Mouse (Mus musculus) right cerebral cortex, postnatal 36 days (tissue): ENCODE measurements around the gene Taok1.

Experiments used
- DNase-seq, 2 experiments: peaks; one replicate each; pipeline ENCODE4 v3.0.0; 2022; ENCODE audit warnings: low spot score in 2 of 2, mixed read lengths in 1 of 2

Gene Taok1

DNA sequence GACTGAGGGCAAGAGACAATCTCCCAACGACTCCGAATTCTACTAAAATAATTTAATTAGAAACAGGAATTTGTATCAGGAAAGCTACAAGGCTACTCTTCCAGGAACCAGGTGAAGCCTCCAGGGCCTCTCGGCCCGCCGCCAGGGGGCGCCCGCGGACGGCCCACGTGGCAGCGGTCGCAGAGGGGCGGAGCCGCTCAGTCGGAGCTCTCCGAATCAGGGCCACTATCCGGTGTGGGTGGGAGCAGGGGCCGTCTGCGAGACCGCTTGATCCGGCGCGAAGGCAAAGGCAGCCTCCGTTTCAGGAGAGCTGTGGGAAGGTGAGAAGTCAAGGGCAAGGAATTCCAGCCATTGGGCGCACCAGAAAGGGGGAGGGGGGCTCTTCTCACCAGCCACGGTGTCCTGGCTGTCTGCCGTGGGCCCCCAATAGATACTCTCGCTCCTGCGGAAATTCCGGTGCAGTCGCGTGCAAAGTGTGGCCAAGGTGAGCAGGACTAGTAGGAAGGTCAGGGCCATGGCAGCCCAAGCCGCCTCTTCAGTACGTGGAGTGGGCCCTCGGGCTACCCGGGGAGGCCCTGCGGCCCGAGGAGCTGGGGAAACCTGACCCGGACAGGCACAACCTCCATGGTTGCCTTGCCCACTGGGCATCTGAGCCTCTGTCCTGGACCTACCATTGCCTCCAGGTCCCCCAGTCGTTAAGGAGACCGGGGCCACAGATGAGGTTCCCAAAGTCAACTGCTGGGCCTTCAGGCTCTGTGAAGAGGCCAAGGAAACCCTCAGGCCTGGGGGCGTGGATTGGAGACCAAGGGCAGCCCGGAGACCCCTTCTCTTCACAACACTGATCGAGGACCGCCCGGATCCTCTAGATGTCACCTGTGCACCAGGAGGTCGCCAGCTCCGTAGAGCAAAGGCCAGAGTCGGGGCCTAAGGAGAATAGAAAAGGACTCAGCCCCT lies 99.3 kb downstream of the Taok1 start:
- peak; percentile 75 to 79 for DNase-seq

DNA sequence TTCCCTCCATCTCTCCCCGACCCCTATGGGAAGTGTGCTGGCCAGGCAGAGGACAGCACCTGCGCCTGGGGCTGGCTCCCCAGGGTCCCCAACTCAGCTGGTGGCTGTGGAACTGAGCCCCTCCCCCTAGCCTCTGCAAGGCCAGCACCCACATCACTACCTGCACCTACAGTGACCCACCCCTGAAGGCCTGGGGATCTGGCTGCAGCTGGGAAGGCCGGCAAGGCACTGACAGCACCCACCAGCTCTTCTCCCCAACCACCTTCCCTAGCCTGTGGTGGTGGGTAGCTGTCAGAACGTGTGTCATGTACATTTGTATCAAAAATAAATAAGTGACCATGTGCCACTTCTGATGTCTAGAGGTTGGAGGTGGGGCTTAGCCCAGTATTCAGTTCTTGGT lies 100.2 kb downstream of the Taok1 start:
- DNase-seq: no peak

DNA sequence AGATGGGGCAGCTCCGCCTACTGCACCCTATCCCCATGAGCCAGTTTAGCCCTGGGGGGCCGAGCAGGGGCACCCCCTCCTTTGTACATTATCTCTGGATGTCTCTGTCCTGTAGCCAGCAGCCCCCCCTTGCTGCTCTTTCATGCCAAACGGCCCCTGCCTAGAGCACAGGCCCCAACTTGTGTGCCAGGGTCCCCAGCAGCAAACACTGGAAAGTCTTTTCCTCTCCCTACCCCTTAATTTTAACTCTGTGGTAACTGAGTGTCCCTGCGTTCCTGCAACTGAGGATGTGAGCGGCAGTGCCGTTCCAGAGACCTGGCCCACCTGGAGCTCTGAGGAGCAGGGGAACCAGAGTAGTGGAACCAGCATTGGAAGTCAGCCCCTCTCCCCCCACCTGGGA lies 100.7 kb downstream of the Taok1 start:
- DNase-seq: no peak

DNA sequence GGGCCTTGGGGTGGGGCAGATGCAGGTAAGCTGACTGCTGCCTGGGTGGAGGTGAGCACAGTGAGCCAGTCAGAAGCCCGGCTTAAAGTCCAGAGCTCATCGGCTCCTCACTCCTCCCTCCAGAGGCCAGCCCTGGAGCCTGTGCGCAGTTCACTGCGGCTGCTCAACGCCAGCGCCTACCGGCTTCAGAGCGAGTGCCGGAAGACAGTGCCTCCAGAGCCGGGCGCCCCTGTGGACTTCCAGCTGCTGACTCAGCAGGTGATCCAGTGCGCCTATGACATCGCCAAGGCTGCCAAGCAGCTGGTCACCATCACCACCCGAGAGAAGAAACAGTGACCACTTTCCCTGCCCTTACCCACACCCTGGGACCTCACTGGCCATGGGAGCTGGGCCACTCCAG lies 101.3 kb downstream of the Taok1 start:
- DNase-seq: no peak

GRCm38 (mm10) chr11:77505291-77505980 lies 102.2 kb downstream of the Taok1 start:
- DNase-seq: no peak

GRCm38 (mm10) chr11:77504377-77504776 lies 103.2 kb downstream of the Taok1 start:
- DNase-seq: no peak

GRCm38 (mm10) chr11:77503511-77503910 lies 104.1 kb downstream of the Taok1 start:
- no peak for DNase-seq

GRCm38 (mm10) chr11:77502481-77502880 lies 105.1 kb downstream of the Taok1 start:
- DNase-seq: no peak

DNA sequence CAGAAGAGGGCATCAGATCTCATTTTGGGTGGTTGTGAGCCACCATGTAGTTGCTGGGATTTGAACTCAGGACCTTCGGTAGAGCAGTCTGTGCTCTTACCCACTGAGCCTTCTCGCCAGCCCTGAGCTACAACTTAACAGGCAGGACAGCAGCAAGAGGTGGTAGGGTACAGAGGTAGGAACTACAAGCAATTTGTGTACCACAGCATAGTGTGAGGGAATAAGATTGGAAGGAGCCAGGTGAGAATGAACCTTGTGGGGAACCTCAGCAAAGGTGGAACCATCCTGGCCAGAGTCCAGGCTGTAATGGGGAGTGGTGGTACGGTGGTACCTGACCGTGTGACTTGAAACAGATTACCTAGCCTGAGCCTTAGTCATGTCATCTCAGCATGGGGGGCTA lies 105.6 kb downstream of the Taok1 start:
- no peak for DNase-seq

GRCm38 (mm10) chr11:77501392-77501791 lies 106.2 kb downstream of the Taok1 start:
- DNase-seq: peak in 1 of 2 experiments; percentile 65

- DNase-seq: no peak
Measured at GRCm38 (mm10) chr11:77500361-77501325, 107.0 kb downstream of the Taok1 start.

DNA sequence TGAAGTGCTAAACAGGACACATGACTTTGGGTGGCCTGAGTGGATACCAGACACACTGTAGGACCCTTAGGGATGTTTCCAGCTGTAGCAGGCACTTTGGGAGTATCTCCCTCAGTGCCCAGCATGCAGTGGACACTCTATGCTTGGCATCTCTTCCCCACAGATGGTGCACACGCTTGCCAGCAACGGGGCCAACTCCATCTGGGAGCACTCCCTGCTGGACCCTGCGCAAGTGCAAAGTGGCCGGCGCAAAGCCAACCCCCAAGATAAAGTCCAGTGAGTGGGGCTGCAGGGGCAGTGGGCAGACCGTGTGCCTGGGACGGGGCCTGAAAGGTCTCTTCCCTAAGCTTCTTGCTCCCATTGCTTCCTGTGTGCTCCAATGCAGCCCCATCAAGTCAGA lies 108.3 kb downstream of the Taok1 start:
- DNase-seq: no peak

DNA sequence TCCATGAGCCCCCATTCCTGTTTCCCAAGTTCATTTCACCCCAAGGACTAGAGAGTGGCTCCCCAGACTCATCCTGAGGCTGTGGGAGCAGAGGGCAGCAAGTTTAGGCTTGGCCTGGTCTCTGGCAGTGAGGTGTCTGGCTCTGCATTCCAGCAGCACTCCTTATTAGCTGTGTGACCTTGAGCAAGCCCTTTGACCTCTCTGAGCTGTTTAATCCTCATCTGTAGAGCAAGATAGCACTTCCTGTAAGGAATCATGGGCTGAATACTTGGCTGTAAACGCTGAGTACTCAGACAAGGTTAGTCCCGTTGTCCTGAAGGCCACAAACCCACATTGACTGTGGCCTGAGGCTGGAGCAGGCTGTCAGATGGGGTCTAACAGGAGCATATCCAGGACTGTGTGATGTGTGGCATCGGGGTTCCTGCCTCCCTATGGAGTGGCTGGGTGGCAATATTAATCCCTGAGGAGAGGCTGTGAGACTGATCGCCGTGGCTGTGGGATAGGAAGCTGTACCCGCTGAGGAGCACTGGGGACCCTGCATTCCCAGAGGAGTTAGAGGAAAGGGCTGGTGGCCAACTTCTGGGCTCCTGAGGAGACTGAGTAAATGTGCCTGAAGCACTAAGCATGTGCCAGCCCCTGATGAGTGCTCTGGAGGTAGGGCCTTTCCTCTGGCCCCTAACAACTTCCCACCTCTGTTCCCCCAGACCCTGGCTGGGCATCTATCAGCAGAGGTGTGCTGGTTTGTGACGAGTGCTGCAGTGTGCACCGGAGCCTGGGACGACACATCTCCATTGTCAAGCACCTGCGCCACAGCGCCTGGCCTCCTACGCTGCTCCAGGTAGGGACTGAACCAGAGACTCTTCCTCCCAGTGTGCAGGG lies 109.1 kb downstream of the Taok1 start:
- no peak for DNase-seq

GRCm38 (mm10) chr11:77497851-77498250 lies 109.8 kb downstream of the Taok1 start:
- DNase-seq: no peak

GRCm38 (mm10) chr11:77497341-77497756 lies 110.3 kb downstream of the Taok1 start:
- no peak for DNase-seq

- no peak for DNase-seq
Measured at GRCm38 (mm10) chr11:77495507-77495906, 112.1 kb downstream of the Taok1 start.

- DNase-seq: no peak
Measured at GRCm38 (mm10) chr11:77494782-77495181, 112.8 kb downstream of the Taok1 start.

GRCm38 (mm10) chr11:77494344-77494676 lies 113.3 kb downstream of the Taok1 start:
- no peak for DNase-seq

- peak; percentile 60 to 72 for DNase-seq
Measured at GRCm38 (mm10) chr11:77493512-77494343, 113.9 kb downstream of the Taok1 start, which contains the start of gene Git1. Git1 (plus strand) TSS chr11:77493562.

DNA sequence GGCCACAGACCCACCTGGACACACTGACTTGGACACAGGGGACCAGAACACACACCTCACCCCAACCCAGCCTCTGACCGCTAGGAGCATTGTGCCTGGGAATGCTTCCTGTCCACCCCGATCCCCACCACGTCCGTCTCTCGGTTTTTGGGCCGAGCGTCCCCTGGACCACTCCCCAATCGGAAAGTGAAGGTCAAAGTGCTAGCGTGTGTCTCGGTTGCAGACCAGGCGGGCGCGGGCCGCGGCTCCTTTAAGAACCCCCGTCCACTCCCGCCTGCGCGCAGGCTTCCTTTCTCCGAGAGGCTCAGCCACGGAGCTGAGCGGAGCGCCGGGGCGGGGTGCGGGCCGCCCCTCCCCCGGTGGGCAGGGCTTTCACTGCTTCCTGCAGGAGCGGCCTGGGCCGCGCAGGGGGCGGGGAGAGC lies 114.7 kb downstream of the Taok1 start:
- peak; percentile 92 for DNase-seq
